Mouse (Mus musculus) forebrain, postnatal 0 days (tissue): ENCODE data around the gene Camta1. TPM values are rescaled to one million over a fixed set of nuclear protein-coding genes. Genes with fewer than 3 reads are reported as not detected.
A peak's percentile ranks its signal among the peaks of the same experiment; 100 is the strongest.

ENCODE experiments used
- ATAC-seq: fragments of 200-750 bp; cut with Nextera tagmentation; 2 replicates; pipeline ENCODE4 v1.8.0; 2017; ENCODE audit warnings: mild to moderate bottlenecking, moderate library complexity
- DNase-seq: peaks from one replicate; pipeline ENCODE4 v3.0.0-alpha.2; 2015
- H3K27ac ChIP-seq: fragments of 300-500 bp; sonication (generic); 2 replicates; pipeline ENCODE4 v1.5.1; 2014; ENCODE audit warnings: low read depth, mild to moderate bottlenecking, antibody characterized with exemption, low read length, moderate library complexity, mixed read lengths
- H3K27me3 ChIP-seq: fragments of 300-500 bp; sonication (generic); 2 replicates; pipeline ENCODE4 v1.6.1; 2014; ENCODE audit warnings: mild to moderate bottlenecking, low read length, mixed read lengths; ENCODE audit not compliant: insufficient read depth
- H3K36me3 ChIP-seq: fragments of 300-500 bp; sonication (generic); 2 replicates; pipeline ENCODE4 v1.6.1; 2014; ENCODE audit warnings: mild to moderate bottlenecking, moderate library complexity; ENCODE audit not compliant: insufficient read depth
- H3K4me1 ChIP-seq: fragments of 300-500 bp; sonication (generic); 2 replicates; pipeline ENCODE4 v1.6.1; 2014; ENCODE audit warnings: antibody characterized with exemption; ENCODE audit not compliant: insufficient read depth
- H3K4me2 ChIP-seq: fragments of 300-500 bp; sonication (generic); 2 replicates; pipeline ENCODE4 v1.6.1; 2014; ENCODE audit warnings: low read depth, mild to moderate bottlenecking, moderate library complexity
- H3K4me3 ChIP-seq: fragments of 300-500 bp; sonication (generic); 2 replicates; pipeline ENCODE4 v1.5.1; 2014; ENCODE audit warnings: low read depth, low read length, mixed read lengths
- H3K9ac ChIP-seq: fragments of 300-500 bp; sonication (generic); 2 replicates; pipeline ENCODE4 v1.6.1; 2014; ENCODE audit warnings: mild to moderate bottlenecking
- H3K9me3 ChIP-seq: fragments of 300-500 bp; sonication (generic); 2 replicates; pipeline ENCODE4 v1.6.1; 2016; ENCODE audit warnings: low read length
- CTCF ChIP-seq: sonication (generic); IDR thresholded peaks from 2 replicates; pipeline ENCODE4 v1.5.1; 2016; ENCODE audit warnings: antibody characterized with exemption, control low read depth, low read depth
- WGBS: fragments of 180-500 bp; shearing (Covaris S2); extraction: QIAGEN DNeasy Blood & Tissue Kit; methylation state at CpG from one replicate; pipeline ENCODE4 v1.1.7; 2014; 5-methylcytosine and 5-hydroxymethylcytosine counted together
- polyA plus RNA-seq: library from polyadenylated mRNA; unstranded; fragments of >200 nt; fragmentation: Nextera tagmentation; extraction: Ambion mirVana; gene quantifications from 2 replicates; pipeline ENCODE4 v1.2.1, GENCODE M21; 2015
- total RNA-seq: library from RNA; depleted of rRNA; stranded (reverse); fragments of >200 nt; gene quantifications from 2 replicates; pipeline ENCODE4 v1.2.3, GENCODE M21; 2014

Camta1 gene
- total and polyA plus RNA-seq, 2 experiments from 2014 or later: 87.4 to 131 TPM

DNA sequence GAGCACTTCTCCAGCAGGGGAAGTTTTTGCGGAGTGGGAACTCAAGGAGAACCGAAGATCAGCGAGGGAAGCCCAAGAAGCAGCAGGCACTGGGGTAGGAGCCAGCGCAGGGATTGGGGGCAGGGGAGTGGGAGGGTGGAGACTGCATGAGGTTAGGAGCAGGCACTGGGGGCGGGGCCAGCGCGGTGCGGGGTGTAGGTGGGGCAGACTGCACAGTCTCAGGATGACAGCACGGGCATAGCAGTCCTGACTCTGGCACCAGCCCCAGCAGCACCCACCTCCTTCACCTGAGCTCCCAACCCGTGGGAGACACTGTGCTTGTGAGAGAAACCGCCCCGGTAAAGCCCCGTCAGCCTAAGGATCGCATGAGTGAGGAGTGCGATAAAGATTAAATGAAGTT lies 561.0 kb downstream of the Camta1 start:
- Histone ChIP-seq H3K9me3 (no peaks in the 10 kb centered on the region), H3K27ac (no peak overlapping the region), H3K36me3 (no peaks in the 10 kb centered on the region), H3K4me3 (no peak overlapping the region), H3K4me2 (no peak overlapping the region), H3K27me3 (peaks cover 12% of the 10 kb centered on the region), H3K9ac (no peak overlapping the region), H3K4me1 (0 out of 2 replicates have a peak, but pooled peaks cover 4% of the 10 kb centered on the region)
- ATAC-seq (no peak), DNase-seq (no peak)
- no peak for TF ChIP-seq CTCF
- WGBS: 20% methylated on average over 15 of the region's 15 CpGs

DNA sequence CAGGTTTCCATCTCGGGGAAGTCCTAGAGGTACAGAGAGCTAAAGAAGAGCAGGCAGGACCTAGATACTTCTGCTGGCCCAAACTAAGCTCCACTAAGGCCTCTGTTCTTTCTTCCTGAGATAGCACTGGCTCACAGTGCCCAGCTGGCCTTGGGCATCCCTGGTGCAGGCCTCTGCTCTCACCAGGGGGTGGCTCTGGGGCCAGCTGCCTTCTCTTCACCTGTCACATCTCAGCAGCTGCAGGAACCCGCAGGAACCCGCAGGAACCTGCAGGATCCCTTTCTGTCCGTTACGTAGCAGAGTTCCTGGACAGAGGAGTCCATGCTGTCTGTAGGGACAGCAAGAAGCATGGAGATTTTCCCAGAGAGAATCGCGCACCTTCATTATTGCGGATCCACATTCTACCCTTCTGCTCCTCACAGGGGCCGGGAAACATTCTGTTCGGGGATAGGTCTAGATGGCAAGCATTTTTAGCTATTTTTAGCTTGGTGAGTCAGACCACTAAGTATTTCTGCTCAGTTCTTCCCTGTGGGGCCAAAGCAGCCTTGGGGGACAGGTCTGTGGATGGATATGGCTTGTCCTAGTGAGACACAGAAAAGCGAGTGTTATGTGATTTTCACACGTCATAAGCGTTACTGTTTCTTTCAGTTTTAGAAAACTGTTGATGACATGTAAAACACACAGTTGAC lies 566.0 kb downstream of the Camta1 start:
- Histone ChIP-seq H3K9ac (no peak overlapping the region), H3K4me3 (no peak overlapping the region), H3K36me3 (no peaks in the 10 kb centered on the region), H3K27ac (no peak overlapping the region), H3K9me3 (no peaks in the 10 kb centered on the region), H3K4me1 (no peaks in the 10 kb centered on the region), H3K4me2 (no peak overlapping the region), H3K27me3 (peaks cover 30% of the 10 kb centered on the region)
- DNase-seq (no peak), ATAC-seq (no peak)
- WGBS: 78% methylated on average over 13 of the region's 13 CpGs
- TF ChIP-seq CTCF: no peak

DNA sequence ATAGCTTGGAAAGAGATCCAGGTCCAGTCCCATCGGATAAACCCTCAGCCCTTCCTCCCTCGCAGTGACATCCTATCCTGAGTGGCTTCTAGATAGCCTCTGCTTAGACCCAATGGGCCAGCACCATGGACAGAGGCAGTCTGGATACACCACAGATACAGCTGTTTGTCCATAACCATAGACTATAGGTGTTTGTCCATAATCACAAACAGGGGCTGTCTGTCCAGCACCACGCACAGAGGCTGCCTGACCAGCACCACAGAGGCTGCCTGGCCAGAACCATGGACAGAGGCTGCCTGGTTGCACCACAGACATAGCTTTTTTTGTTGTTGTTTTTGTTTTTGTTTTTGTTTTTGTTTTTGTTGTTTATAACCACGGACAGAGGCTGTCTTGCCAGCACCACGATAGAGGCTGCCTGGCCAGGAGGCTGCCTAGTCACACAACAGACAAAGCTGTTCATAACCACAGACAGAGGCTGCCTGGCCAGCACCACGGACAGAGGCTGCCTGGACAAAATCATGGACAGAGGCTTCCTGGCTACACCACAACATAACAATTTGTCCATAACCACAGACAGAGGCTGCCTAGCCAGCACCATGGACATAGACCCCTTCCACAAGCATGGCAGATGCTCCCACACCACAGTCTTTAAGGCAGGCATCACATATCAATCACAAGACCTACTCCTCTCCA lies 572.6 kb downstream of the Camta1 start:
- Histone ChIP-seq H3K4me3 (no peak overlapping the region), H3K4me1 (no peaks in the 10 kb centered on the region), H3K36me3 (no peaks in the 10 kb centered on the region), H3K27me3 (peaks cover 42% of the 10 kb centered on the region), H3K9me3 (no peaks in the 10 kb centered on the region), H3K27ac (no peak overlapping the region), H3K9ac (no peak overlapping the region), H3K4me2 (no peak overlapping the region)
- DNase-seq: no peak
- ATAC-seq: no peak
- WGBS: 54% methylated on average over 6 of the region's 6 CpGs
- TF ChIP-seq CTCF: no peak

DNA sequence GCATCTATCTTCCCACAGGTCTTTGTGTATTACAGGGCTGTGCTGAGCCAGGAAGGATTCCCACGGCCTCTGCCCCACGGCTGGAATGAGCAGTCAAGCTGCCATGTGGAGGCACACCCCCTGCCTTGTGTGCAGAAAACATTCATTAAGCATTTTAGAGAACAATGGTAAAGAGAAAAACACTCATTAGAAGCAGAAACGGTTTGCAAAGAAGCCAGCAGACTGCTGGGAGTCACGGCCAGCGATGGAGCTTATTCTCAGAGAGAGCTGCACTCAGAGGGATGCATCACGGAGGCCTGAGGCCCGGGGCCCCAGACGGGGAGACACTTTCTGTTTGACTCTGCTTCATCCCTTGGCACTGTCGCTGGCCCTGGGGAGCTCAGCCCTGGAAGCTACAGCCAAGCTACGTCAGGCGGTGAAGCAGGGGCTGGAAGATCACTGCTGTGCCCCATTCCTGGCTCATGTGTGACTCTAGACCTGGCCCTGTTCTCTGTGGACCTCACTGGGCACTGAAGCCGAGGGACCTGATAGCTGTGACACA lies 575.7 kb downstream of the Camta1 start:
- no peak overlapping the region for H3K4me2 ChIP-seq
- no peak overlapping the region for H3K4me3 ChIP-seq
- H3K36me3 ChIP-seq: no peaks in the 10 kb centered on the region
- ATAC-seq: 0 out of 2 replicates have a peak, but pooled peaks have one; percentile 18
- WGBS: 25% methylated on average over 12 of the region's 12 CpGs
- no peak for TF ChIP-seq CTCF
- H3K9ac ChIP-seq: no peak overlapping the region
- H3K9me3 ChIP-seq: no peaks in the 10 kb centered on the region
- H3K27ac ChIP-seq: no peak overlapping the region
- no peak for DNase-seq
- peaks cover 27% of the 10 kb centered on the region for H3K27me3 ChIP-seq
- H3K4me1 ChIP-seq: no peaks in the 10 kb centered on the region

DNA sequence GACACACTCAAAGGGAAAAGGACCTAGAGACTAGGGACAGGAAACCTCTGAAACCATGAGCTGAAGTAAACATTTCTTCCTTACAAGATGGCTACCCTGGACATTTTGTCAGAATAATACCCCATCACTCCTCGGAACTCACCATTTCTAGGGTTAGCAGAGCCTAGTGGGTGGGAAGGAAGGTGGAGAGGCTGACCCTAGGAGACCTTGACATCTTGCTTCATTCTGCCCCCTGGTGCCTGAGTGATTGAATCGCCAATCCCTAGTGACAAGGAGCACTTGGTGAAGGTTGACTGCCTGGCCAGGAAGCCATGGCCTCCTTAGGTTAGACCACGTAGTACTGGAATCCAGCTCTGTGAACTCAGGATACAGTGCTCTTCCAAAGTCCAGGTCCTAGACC lies 576.2 kb downstream of the Camta1 start:
- peaks cover 26% of the 10 kb centered on the region for H3K27me3 ChIP-seq
- WGBS: 64% methylated on average over 3 of the region's 3 CpGs
- no peak overlapping the region for H3K9ac ChIP-seq
- no peak for TF ChIP-seq CTCF
- DNase-seq: no peak
- H3K27ac ChIP-seq: no peak overlapping the region
- H3K9me3 ChIP-seq: no peaks in the 10 kb centered on the region
- H3K36me3 ChIP-seq: no peaks in the 10 kb centered on the region
- H3K4me2 ChIP-seq: no peak overlapping the region
- no peak overlapping the region for H3K4me3 ChIP-seq
- ATAC-seq: no peak
- H3K4me1 ChIP-seq: no peaks in the 10 kb centered on the region

DNA sequence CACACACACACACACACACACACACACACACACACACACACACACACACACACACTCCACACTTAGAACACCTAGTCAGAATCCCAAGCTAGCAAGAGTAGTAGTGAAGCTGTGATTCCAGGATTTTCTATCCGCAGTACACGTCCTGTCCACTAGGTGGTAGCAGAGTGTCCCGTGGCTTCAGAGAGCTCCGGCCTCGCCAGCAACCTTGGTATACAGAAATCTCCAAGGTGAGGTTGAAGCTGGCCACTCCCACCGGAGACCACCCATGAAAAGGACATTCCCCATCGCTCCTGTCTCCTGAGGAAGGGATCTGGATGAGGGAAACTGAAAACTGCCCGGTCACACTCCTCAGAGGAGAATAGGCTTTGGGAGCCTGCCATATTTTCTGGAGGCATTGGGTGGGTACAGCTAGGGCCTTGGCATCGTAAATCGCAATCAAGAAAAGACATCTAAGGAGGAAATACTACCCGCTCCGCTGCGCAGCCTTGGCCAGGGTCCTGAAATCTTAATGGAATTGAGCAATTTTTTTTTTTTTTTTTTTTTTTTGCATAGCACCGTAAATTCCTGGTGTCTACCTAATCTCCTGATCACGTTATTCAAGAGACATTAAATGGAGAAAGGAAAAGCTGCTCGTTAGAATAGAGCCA lies 578.5 kb downstream of the Camta1 start:
- H3K4me2 ChIP-seq: no peak overlapping the region
- H3K9ac ChIP-seq: no peak overlapping the region
- peaks cover 24% of the 10 kb centered on the region for H3K27me3 ChIP-seq
- ATAC-seq: no peak
- DNase-seq: peak; percentile 82
- no peaks in the 10 kb centered on the region for H3K9me3 ChIP-seq
- H3K27ac ChIP-seq: no peak overlapping the region
- H3K4me1 ChIP-seq: no peaks in the 10 kb centered on the region
- no peak overlapping the region for H3K4me3 ChIP-seq
- peak; percentile 90 for TF ChIP-seq CTCF
- 20% methylated on average over 16 of the region's 16 CpGs for WGBS
- no peaks in the 10 kb centered on the region for H3K36me3 ChIP-seq

DNA sequence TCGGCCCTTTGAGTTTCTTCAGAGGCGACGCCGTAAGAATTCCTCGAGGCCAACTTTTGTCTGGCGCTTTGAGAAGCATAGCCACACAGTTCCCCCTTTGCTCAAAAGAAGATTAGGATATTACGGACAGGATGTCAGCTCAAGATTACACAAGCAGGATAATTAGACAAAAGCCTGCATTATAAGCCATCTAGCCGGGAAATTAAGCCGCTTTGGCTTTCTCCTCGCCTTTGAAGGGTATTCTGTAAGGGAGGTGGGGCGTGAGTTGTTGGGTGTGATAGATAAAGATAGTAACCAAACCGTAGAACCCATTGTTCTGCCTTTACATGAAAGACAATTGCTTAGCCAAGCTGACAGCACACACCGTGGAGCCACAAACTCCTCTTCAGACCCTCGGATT lies 579.6 kb downstream of the Camta1 start:
- no peak for TF ChIP-seq CTCF
- H3K9ac ChIP-seq: no peak overlapping the region
- DNase-seq (no peak), ATAC-seq (no peak)
- H3K36me3 ChIP-seq: no peaks in the 10 kb centered on the region
- H3K27me3 ChIP-seq: peaks cover 23% of the 10 kb centered on the region
- H3K9me3 ChIP-seq: no peaks in the 10 kb centered on the region
- H3K27ac ChIP-seq: no peak overlapping the region
- WGBS: 26% methylated on average over 14 of the region's 14 CpGs
- no peaks in the 10 kb centered on the region for H3K4me1 ChIP-seq
- H3K4me2 ChIP-seq: no peak overlapping the region
- no peak overlapping the region for H3K4me3 ChIP-seq
